8 mouse cellular contexts compared by ENCODE assay signal in the genomic region with DNA sequence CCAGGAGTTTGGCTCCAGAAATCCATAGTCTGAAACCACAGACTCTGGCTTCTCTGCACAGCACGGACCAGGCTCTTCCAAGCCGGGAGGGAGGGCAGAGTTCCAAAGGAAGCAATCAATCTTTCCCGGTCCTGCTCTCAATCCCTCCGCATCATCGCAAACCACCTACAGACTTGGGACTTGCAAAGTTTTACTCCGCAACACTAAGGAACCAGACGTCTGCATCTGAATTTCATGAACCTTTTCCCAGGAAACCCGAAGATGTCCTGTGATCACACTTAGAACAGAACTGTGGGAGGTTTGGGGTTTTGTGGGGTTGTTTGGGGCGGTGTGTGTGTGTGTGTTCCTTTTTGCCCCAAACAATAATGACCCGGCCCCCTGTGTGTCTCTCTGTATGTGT. TPM values are rescaled to one million over a fixed set of nuclear protein-coding genes. Genes with fewer than 3 reads are reported as not detected.
DNase-seq lines count a peak whose midpoint lies in the region; ATAC-seq and TF ChIP-seq lines count a peak whose summit lies in the region.

No protein-coding gene starts in this region.

- no peaks in the 10 kb centered on the region for H3K9me3 ChIP-seq in forebrain, embryonic 11.5 days (ENCODE audit: control insufficient read depth, low read length)
- no peaks in the 10 kb centered on the region for H3K9me3 ChIP-seq in lung, embryonic 15.5 days
- no peaks in the 10 kb centered on the region for H3K9me3 ChIP-seq in stomach, embryonic 15.5 days

- no peak for ATAC-seq in forebrain, embryonic 11.5 days (replicated peaks; ENCODE audit: low FRiP score)
- ATAC-seq in lung, embryonic 15.5 days (ENCODE audit: borderline replicate concordance, extremely low read depth, low FRiP score, low TSS enrichment), result no peak
- no peak; the same call in 1 of the 2 replicates for ATAC-seq in stomach, embryonic 15.5 days (ENCODE audit: insufficient read depth, low FRiP score, low read depth)

- peak overlapping the region; percentile 82 for H3K27ac ChIP-seq in left cerebral cortex, adult 2 months
- peak overlapping the region; percentile 86; the same call in 1 of the 2 replicates for H3K27ac ChIP-seq in bone marrow, adult 2 months (ENCODE audit: control insufficient read depth, insufficient read depth, low read depth, low read length, poor library complexity)
- H3K27ac ChIP-seq in forebrain, embryonic 11.5 days (ENCODE audit: low read depth, low read length), result no peak overlapping the region
- peak overlapping the region; percentile 82 for H3K27ac ChIP-seq in lung, embryonic 15.5 days
- H3K27ac ChIP-seq in stomach, embryonic 15.5 days, result peak overlapping the region; percentile 81

- intact Hi-C loops in left cerebral cortex, adult 2 months (cut with DNase I), result no loop called here

- H3K27me3 ChIP-seq in forebrain, embryonic 11.5 days (ENCODE audit: control insufficient read depth, insufficient read depth, low read length), result no peaks in the 10 kb centered on the region
- no peaks in the 10 kb centered on the region for H3K27me3 ChIP-seq in lung, embryonic 15.5 days
- H3K27me3 ChIP-seq in stomach, embryonic 15.5 days (replicated peaks), result no peaks in the 10 kb centered on the region

- H3K9ac ChIP-seq in forebrain, embryonic 11.5 days (ENCODE audit: low read length), result peak overlapping the region; percentile 87
- H3K9ac ChIP-seq in lung, embryonic 15.5 days, result peak overlapping the region; percentile 89
- peak overlapping the region; percentile 92 for H3K9ac ChIP-seq in stomach, embryonic 15.5 days

- H3K4me3 ChIP-seq in left cerebral cortex, adult 2 months, result peak overlapping the region; percentile 91
- H3K4me3 ChIP-seq in bone marrow, adult 2 months (replicated peaks; ENCODE audit: control insufficient read depth, low read depth, low read length), result peak overlapping the region; percentile 67
- H3K4me3 ChIP-seq in forebrain, embryonic 11.5 days (ENCODE audit: low read depth, low read length), result peak overlapping the region; percentile 85
- peak overlapping the region; percentile 96 for H3K4me3 ChIP-seq in lung, embryonic 15.5 days
- peak overlapping the region; percentile 97 for H3K4me3 ChIP-seq in stomach, embryonic 15.5 days (replicated peaks)

- TF ChIP-seq CTCF in left cerebral cortex, adult 2 months (IDR thresholded peaks at IDR 0.05), result no peak
- no peak for TF ChIP-seq CTCF in bone marrow, adult 2 months (IDR thresholded peaks at IDR 0.05; ENCODE audit: control insufficient read depth, insufficient read depth, low read length)

- peak overlapping the region; percentile 88 for H3K4me2 ChIP-seq in forebrain, embryonic 11.5 days (ENCODE audit: low read depth, low read length, severe bottlenecking)
- peak overlapping the region; percentile 84 for H3K4me2 ChIP-seq in lung, embryonic 15.5 days
- peak overlapping the region; percentile 63 for H3K4me2 ChIP-seq in stomach, embryonic 15.5 days

- 7% methylated on average over 10 of the region's 10 CpGs for WGBS in bone marrow, adult 2 months
- WGBS in forebrain, embryonic 11.5 days, result 10% methylated on average over 10 of the region's 10 CpGs
- WGBS in lung, embryonic 15.5 days, result 1% methylated on average over 10 of the region's 10 CpGs
- WGBS in stomach, embryonic 15.5 days, result 2% methylated on average over 10 of the region's 10 CpGs

- TF ChIP-seq POLR2A in bone marrow, adult 2 months (IDR thresholded peaks at IDR 0.05; ENCODE audit: borderline replicate concordance, control insufficient read depth, low read depth, low read length), result no peak

- no peak for DNase-seq in left cerebral cortex, adult 2 months (ENCODE audit: extremely low spot score in 1 of 2, low spot score in 2 of 2)
- no peak for DNase-seq in left cerebral cortex, adult 18-20 months (ENCODE audit: low spot score in 2 of 2)
- no peak for DNase-seq in forebrain, embryonic 11.5 days (ENCODE audit: low spot score)
- peak; percentile 44 for DNase-seq in kidney, adult 11 months
- no peak for DNase-seq in Muller cell, postnatal 12 days (ENCODE audit: inconsistent ontology term)

- H3K36me3 ChIP-seq in forebrain, embryonic 11.5 days (ENCODE audit: control insufficient read depth, insufficient read depth, low read length), result no peaks in the 10 kb centered on the region
- no peaks in the 10 kb centered on the region for H3K36me3 ChIP-seq in lung, embryonic 15.5 days
- H3K36me3 ChIP-seq in stomach, embryonic 15.5 days, result no peaks in the 10 kb centered on the region

- H3K4me1 ChIP-seq in bone marrow, adult 2 months (ENCODE audit: control insufficient read depth, insufficient read depth, low read length), result peaks cover 5% of the 10 kb centered on the region
- peaks cover 6% of the 10 kb centered on the region; the same call in 1 of the 2 replicates for H3K4me1 ChIP-seq in forebrain, embryonic 11.5 days (replicated peaks; ENCODE audit: control insufficient read depth, insufficient read depth, low read length)
- peaks cover 24% of the 10 kb centered on the region for H3K4me1 ChIP-seq in lung, embryonic 15.5 days
- peaks cover 11% of the 10 kb centered on the region for H3K4me1 ChIP-seq in stomach, embryonic 15.5 days

RNA-seq across cellular contexts. Expression of gene Nrbf2, which starts 0.8 kb away (rescaled TPM):
- total RNA-seq in left cerebral cortex, adult 2 months (2021), result 10 to 100 TPM; 19.4 to 20.1 TPM
- 10 to 100 TPM; 18.6 to 19.0 TPM for total RNA-seq in left cerebral cortex, adult 18-20 months (2021)
- polyA plus RNA-seq in bone marrow, adult 2 months (2011; ENCODE audit: insufficient read depth, insufficient read length, low replicate concordance, missing spikeins), result 10.9 and 19.3 TPM in 2 replicates
- polyA plus RNA-seq in forebrain, embryonic 11.5 days (2014; fragmentation: Nextera tagmentation; extraction: Ambion mirVana), result 42.0 and 44.3 TPM in 2 replicates
- polyA plus RNA-seq in lung, embryonic 15.5 days (2015; fragmentation: Nextera tagmentation; extraction: Ambion mirVana), result 34.4 and 35.3 TPM in 2 replicates
- 35.1 and 36.3 TPM in 2 replicates for polyA plus RNA-seq in stomach, embryonic 15.5 days (2015; fragmentation: Nextera tagmentation; extraction: Ambion mirVana)
